Mouse (Mus musculus) myocyte (in vitro differentiated cells): ENCODE measurements around the gene Acox2.

Source experiments
- E2F4 ChIP-seq: IDR thresholded peaks from one replicate; pipeline ENCODE4 v1.6.1; 2011; ENCODE audit warnings: mild to moderate bottlenecking, control low read depth, moderate library complexity; ENCODE audit not compliant: insufficient read depth
- MAX ChIP-seq: IDR thresholded peaks from one replicate; pipeline ENCODE4 v1.6.1; 2011; ENCODE audit warnings: low read depth, mild to moderate bottlenecking, control low read depth
- MYOG ChIP-seq, 3 experiments: IDR thresholded peaks; one replicate each; pipeline ENCODE4 v1.6.1; 2011; ENCODE audit warnings: control low read depth in 2 of 3, low read depth in 2 of 3, mild to moderate bottlenecking in 2 of 3; ENCODE audit not compliant: insufficient read length in 2 of 3, control insufficient read depth in 1 of 3, insufficient read depth in 1 of 3
- POLR2A ChIP-seq: IDR thresholded peaks from one replicate; pipeline ENCODE4 v1.6.1; 2011; ENCODE audit warnings: low read depth, mild to moderate bottlenecking, control low read depth, moderate library complexity; ENCODE audit not compliant: insufficient read length
- TCF12 ChIP-seq: IDR thresholded peaks from one replicate; pipeline ENCODE4 v1.6.1; 2011; ENCODE audit warnings: mild to moderate bottlenecking, control low read depth; ENCODE audit not compliant: poor library complexity, insufficient read depth, severe bottlenecking
- TCF3 ChIP-seq: IDR thresholded peaks from one replicate; pipeline ENCODE4 v1.6.1; 2011; ENCODE audit warnings: low read depth, control low read depth; ENCODE audit not compliant: insufficient read length
- USF1 ChIP-seq: IDR thresholded peaks from one replicate; pipeline ENCODE4 v1.6.1; 2011; ENCODE audit warnings: low read depth, mild to moderate bottlenecking, control low read depth, moderate library complexity

DNA sequence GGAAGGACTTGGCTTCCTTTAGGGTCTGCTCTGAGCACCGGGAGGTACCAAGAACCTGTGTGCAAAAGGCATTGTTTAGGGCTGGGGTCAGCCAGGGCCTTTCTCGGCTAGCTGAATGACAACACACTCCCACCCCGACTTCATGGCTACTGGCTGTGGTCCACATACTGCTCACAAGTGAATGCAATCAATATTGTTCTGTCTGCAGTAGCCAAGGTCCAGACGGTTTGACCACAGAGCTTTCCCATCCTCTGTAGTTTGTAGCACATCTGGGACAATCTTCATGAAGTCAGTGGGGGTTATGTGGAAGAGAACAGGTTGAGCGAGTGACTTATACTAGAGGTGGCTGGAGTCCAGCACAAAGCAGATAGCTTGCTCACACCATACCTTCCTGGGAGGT, 2.3 kb downstream of the Acox2 start:
- TF ChIP-seq MAX: no peak
- no peak for TF ChIP-seq TCF3
- TF ChIP-seq USF1: no peak
- no peak for TF ChIP-seq POLR2A
- no peak for TF ChIP-seq MYOG (IDR thresholded peaks at IDR 0.05; ENCODE audit: control insufficient read depth in 1 of 3, insufficient read depth in 1 of 3, insufficient read length in 2 of 3, low read depth in 2 of 3)
- TF ChIP-seq E2F4: no peak
- no peak for TF ChIP-seq TCF12
